Mouse (Mus musculus) lung, postnatal 14 days (tissue): ENCODE results near the gene Mybpc2.

Experiments
- DNase-seq: peaks from one replicate; pipeline ENCODE4 v3.0.0; 2021

The Mybpc2 gene

GRCm38 (mm10) chr7:44524502-44524901, at the start of gene Mybpc2:
Gene Mybpc2 (minus strand): TSS chr7:44524656.
- peak; percentile 37 for DNase-seq

GRCm38 (mm10) chr7:44572956-44573484, 48.6 kb upstream of the Mybpc2 start:
- DNase-seq, result no peak

GRCm38 (mm10) chr7:44572213-44572701, 47.8 kb upstream of the Mybpc2 start, which contains the start of gene Napsa:
Gene Napsa (plus strand): TSS chr7:44572380.
- peak; percentile 66 for DNase-seq

GRCm38 (mm10) chr7:44571811-44572210, 47.4 kb upstream of the Mybpc2 start:
- DNase-seq, result no peak

- no peak for DNase-seq
Observed at GRCm38 (mm10) chr7:44570989-44571388, 46.5 kb upstream of the Mybpc2 start.

GRCm38 (mm10) chr7:44568803-44569202, 44.3 kb upstream of the Mybpc2 start:
- DNase-seq, result no peak

GRCm38 (mm10) chr7:44565414-44565813, 41.0 kb upstream of the Mybpc2 start:
- DNase-seq, result no peak

- DNase-seq, result no peak
Observed at GRCm38 (mm10) chr7:44564486-44564885, 40.0 kb upstream of the Mybpc2 start.

- no peak for DNase-seq
Observed at GRCm38 (mm10) chr7:44563284-44563683, 38.8 kb upstream of the Mybpc2 start.

GRCm38 (mm10) chr7:44560435-44561400, 36.3 kb upstream of the Mybpc2 start:
- DNase-seq, result peak; percentile 88

- no peak for DNase-seq
Observed at GRCm38 (mm10) chr7:44557629-44558028, 33.2 kb upstream of the Mybpc2 start.

GRCm38 (mm10) chr7:44553826-44554225, 29.4 kb upstream of the Mybpc2 start, which contains the start of gene Nr1h2:
Gene Nr1h2 (minus strand): TSS chr7:44553951.
- peak; percentile 98 for DNase-seq

- DNase-seq, result peak; percentile 85
Observed at GRCm38 (mm10) chr7:44553196-44553764, 28.8 kb upstream of the Mybpc2 start.

GRCm38 (mm10) chr7:44552141-44552908, 27.9 kb upstream of the Mybpc2 start:
- no peak for DNase-seq

- no peak for DNase-seq
Observed at GRCm38 (mm10) chr7:44551731-44552130, 27.3 kb upstream of the Mybpc2 start.

- no peak for DNase-seq
Observed at GRCm38 (mm10) chr7:44551301-44551700, 26.8 kb upstream of the Mybpc2 start.

GRCm38 (mm10) chr7:44550409-44550678, 25.9 kb upstream of the Mybpc2 start:
- DNase-seq, result no peak

- DNase-seq, result no peak
Observed at GRCm38 (mm10) chr7:44549621-44550408, 25.4 kb upstream of the Mybpc2 start.

- peak; percentile 100 for DNase-seq
Observed at GRCm38 (mm10) chr7:44548497-44549087, 24.1 kb upstream of the Mybpc2 start, which contains the start of gene Pold1. Gene Pold1 (minus strand): TSS chr7:44548849.

- DNase-seq, result no peak
Observed at GRCm38 (mm10) chr7:44547725-44548124, 23.3 kb upstream of the Mybpc2 start.

GRCm38 (mm10) chr7:44547041-44547440, 22.6 kb upstream of the Mybpc2 start:
- no peak for DNase-seq

- no peak for DNase-seq
Observed at GRCm38 (mm10) chr7:44546274-44546673, 21.8 kb upstream of the Mybpc2 start.
